Mouse (Mus musculus) neutrophil, adult 59 days (primary cell): ENCODE results near the gene Gatb. TPM values are rescaled to one million over a fixed set of nuclear protein-coding genes. Genes with fewer than 3 reads are reported as not detected.

Experiments
- total RNA-seq, 2 experiments: library from RNA; stranded (reverse); gene quantifications; 1 replicate in 1 of 2; 2 replicates in 1 of 2; pipeline ENCODE4 v1.2.4; 2023

The Gatb gene
- total RNA-seq, result 1 to 10 TPM; 4.0 to 5.6 TPM

DNA sequence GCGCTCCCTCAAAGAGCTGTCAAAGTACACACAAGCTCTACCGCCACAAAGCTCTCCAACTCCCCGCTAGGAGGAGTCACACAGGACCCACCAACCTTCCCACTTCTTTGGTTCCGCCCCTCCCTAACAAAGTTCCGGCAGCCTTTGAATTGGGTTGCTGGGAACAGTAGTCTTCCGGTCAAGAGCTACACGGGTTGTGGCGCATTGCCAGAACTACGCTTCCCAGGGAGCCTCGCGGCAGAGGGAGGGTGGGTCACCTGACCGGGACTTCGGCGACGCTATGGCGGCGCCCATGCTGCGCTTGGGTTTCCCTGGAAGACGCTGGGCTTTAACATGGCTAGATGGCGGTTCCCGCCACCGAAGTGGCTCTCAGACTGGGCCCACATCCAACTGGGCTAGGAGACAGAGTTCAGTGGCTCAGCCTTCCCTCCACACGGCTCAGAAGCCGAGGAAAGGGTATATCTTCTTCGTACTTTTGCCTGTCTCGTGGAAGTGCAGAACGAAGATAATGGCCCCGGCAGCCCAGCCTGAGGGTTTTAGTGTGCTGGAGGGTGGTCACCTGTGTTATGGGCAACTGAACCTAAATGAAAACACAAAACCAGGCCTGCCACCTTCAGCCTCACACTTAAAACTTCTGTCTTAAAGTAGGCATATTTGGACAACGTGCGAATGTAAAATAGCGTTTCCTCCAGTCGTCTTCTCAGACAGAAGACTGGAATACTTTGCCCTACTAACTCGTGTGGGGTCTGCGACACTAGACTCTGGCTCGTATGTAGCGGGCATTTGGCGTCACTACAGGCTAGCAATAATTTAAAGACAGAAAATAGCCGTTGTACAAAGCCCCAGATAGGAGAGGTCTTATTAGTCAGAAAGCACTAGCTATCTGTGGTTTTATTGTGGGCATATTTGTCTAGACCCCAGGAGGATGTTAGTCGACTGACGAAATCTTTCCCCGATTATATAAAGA lies at the start of gene Gatb:
TSS of gene Gatb (plus strand) at position 256 of the 967 bp plus-strand sequence.

Other genes starting within 250 kb of the Gatb start
- under 1 TPM; 0.26 to 0.29 TPM for gene Fam160a1, start 243.2 kb downstream of the Gatb start, total RNA-seq